Comparison of ENCODE assay signal across 42 mouse cellular contexts in genomic region chr11:98628706-98629105, GRCm38 (mm10). TPM values are rescaled to one million over a fixed set of nuclear protein-coding genes. Genes with fewer than 3 reads are reported as not detected.
"Had no signal": no experiment of that assay in that cellular context is flagged by ENCODE, and none has a peak within 500 bp of the region (broad histone marks: within the 10 kb centered on the region; RNA-seq: fewer than 3 reads in every experiment).

No protein-coding gene starts in this region.

- H3K9me3 ChIP-seq: hindbrain, embryonic 10.5 days; intestine, embryonic 15.5 days; limb, embryonic 15.5 days; liver, embryonic 12.5 days had no signal

- H3K9ac ChIP-seq: heart, embryonic 12.5 days; hindbrain, embryonic 12.5 days; hindbrain, embryonic 14.5 days; intestine, embryonic 15.5 days; limb, embryonic 13.5 days; limb, embryonic 15.5 days; liver, embryonic 12.5 days; liver, embryonic 14.5 days had no signal

- H3K27me3 ChIP-seq: intestine, embryonic 15.5 days; limb, embryonic 13.5 days; limb, embryonic 15.5 days had no signal

- ATAC-seq: inflammation-experienced regulatory T-cells, adult 6 months; intestine, embryonic 15.5 days; intestine, postnatal 0 days; liver, embryonic 12.5 days had no signal

- H3K4me1 ChIP-seq: heart, embryonic 12.5 days; hindbrain, embryonic 10.5 days; hindbrain, embryonic 12.5 days; intestine, embryonic 15.5 days; limb, embryonic 13.5 days; limb, embryonic 15.5 days; liver, embryonic 12.5 days had no signal

- H3K27ac ChIP-seq: gastrocnemius, adult 2 months; hindbrain, embryonic 10.5 days; hindbrain, embryonic 12.5 days; hindbrain, embryonic 14.5 days; intestine, embryonic 15.5 days; kidney, postnatal 0 days; limb, embryonic 13.5 days; limb, embryonic 15.5 days; liver, embryonic 12.5 days; liver, embryonic 14.5 days had no signal

- DNase-seq: gastrocnemius, adult 2 months; gastrocnemius, postnatal 10 days; gastrocnemius, postnatal 25 days; heart, postnatal 10 days; heart, postnatal 4 days; kidney, adult 18-20 months; kidney, adult 8-10 months; kidney, postnatal 14 days; kidney, postnatal 36 days; layer of hippocampus, adult 9-11 months; layer of hippocampus, postnatal 36 days; left cerebral cortex, postnatal 4 days had no signal

- H3K36me3 ChIP-seq: heart, embryonic 12.5 days; hindbrain, embryonic 10.5 days; hindbrain, embryonic 12.5 days; intestine, embryonic 15.5 days; limb, embryonic 13.5 days; limb, embryonic 15.5 days; liver, embryonic 12.5 days had no signal

- H3K4me2 ChIP-seq: heart, embryonic 12.5 days; hindbrain, embryonic 12.5 days; hindbrain, embryonic 14.5 days; intestine, embryonic 15.5 days; limb, embryonic 13.5 days; limb, embryonic 15.5 days; liver, embryonic 12.5 days had no signal

- H3K4me3 ChIP-seq: gastrocnemius, adult 2 months; heart, embryonic 12.5 days; hindbrain, embryonic 10.5 days; hindbrain, embryonic 12.5 days; intestine, embryonic 15.5 days; limb, embryonic 13.5 days; limb, embryonic 15.5 days; liver, embryonic 12.5 days had no signal

RNA-seq across cellular contexts. Expression of gene Gsdma3, which starts 2.5 kb away (rescaled TPM):
- total RNA-seq: granulocyte monocyte progenitor cell, adult 5-6 weeks; layer of hippocampus, adult 18-20 months; layer of hippocampus, postnatal 14 days; left cerebral cortex, adult 18-20 months; left cerebral cortex, postnatal 25 days; left cerebral cortex, postnatal 4 days; liver, adult 2 months had no signal
- polyA plus RNA-seq: frontal cortex, adult 2 months; heart, embryonic 12.5 days; heart, embryonic 14.5 days; hindbrain, embryonic 10.5 days; hindbrain, embryonic 12.5 days; hindbrain, embryonic 14.5 days; inflammation-experienced regulatory T-cells, adult 6 months; intestine, embryonic 15.5 days; intestine, postnatal 0 days; kidney, embryonic 14.5 days; kidney, postnatal 0 days; large intestine, adult 2 months; limb, embryonic 11.5 days; limb, embryonic 13.5 days; limb, embryonic 15.5 days; liver, adult 2 months; liver, embryonic 12.5 days; liver, embryonic 14.5 days had no signal

RNA-seq across cellular contexts. Expression of gene Gm12355, which starts 3.2 kb away (rescaled TPM):
- total RNA-seq: liver, adult 2 months had no signal
- polyA plus RNA-seq: large intestine, adult 2 months; liver, adult 2 months had no signal

RNA-seq across cellular contexts. Expression of gene Gsdma2, which starts 17.9 kb away (rescaled TPM):
- total RNA-seq: gastrocnemius, postnatal 10 days; gastrocnemius, postnatal 25 days; gastrocnemius, postnatal 4 days; granulocyte monocyte progenitor cell, adult 5-6 weeks; heart, postnatal 4 days; layer of hippocampus, adult 18-20 months; layer of hippocampus, adult 8-10 months; layer of hippocampus, postnatal 14 days; layer of hippocampus, postnatal 36 days; left cerebral cortex, adult 18-20 months; left cerebral cortex, adult 8-10 months; left cerebral cortex, postnatal 10 days; left cerebral cortex, postnatal 25 days; left cerebral cortex, postnatal 4 days; liver, adult 2 months had no signal
- polyA plus RNA-seq: frontal cortex, adult 2 months; heart, embryonic 12.5 days; heart, embryonic 14.5 days; hindbrain, embryonic 10.5 days; hindbrain, embryonic 12.5 days; hindbrain, embryonic 14.5 days; inflammation-experienced regulatory T-cells, adult 6 months; kidney, embryonic 14.5 days; kidney, postnatal 0 days; limb, embryonic 11.5 days; limb, embryonic 13.5 days; limb, embryonic 15.5 days; liver, adult 2 months; liver, embryonic 12.5 days; liver, embryonic 14.5 days had no signal

RNA-seq across cellular contexts. Expression of gene Lrrc3c, which starts 30.6 kb away (rescaled TPM):
- total RNA-seq: gastrocnemius, adult 2 months; gastrocnemius, postnatal 10 days; gastrocnemius, postnatal 25 days; gastrocnemius, postnatal 4 days; granulocyte monocyte progenitor cell, adult 5-6 weeks; heart, adult 8-10 months; heart, postnatal 10 days; heart, postnatal 25 days; heart, postnatal 4 days; layer of hippocampus, adult 18-20 months; layer of hippocampus, adult 8-10 months; layer of hippocampus, postnatal 14 days; layer of hippocampus, postnatal 36 days; left cerebral cortex, adult 18-20 months; left cerebral cortex, adult 8-10 months; left cerebral cortex, postnatal 10 days; left cerebral cortex, postnatal 25 days; left cerebral cortex, postnatal 4 days; liver, adult 2 months had no signal
- polyA plus RNA-seq: frontal cortex, adult 2 months; heart, embryonic 12.5 days; heart, embryonic 14.5 days; heart, embryonic 16.5 days; hindbrain, embryonic 10.5 days; hindbrain, embryonic 12.5 days; hindbrain, embryonic 14.5 days; inflammation-experienced regulatory T-cells, adult 6 months; intestine, embryonic 15.5 days; intestine, postnatal 0 days; kidney, embryonic 14.5 days; kidney, postnatal 0 days; large intestine, adult 2 months; limb, embryonic 11.5 days; limb, embryonic 13.5 days; limb, embryonic 15.5 days; liver, adult 2 months; liver, embryonic 12.5 days; liver, embryonic 14.5 days had no signal

RNA-seq across cellular contexts. Expression of gene Gsdma, which starts 35.4 kb away (rescaled TPM):
- total RNA-seq: gastrocnemius, postnatal 10 days; gastrocnemius, postnatal 4 days; granulocyte monocyte progenitor cell, adult 5-6 weeks; heart, postnatal 10 days; heart, postnatal 25 days; heart, postnatal 4 days; layer of hippocampus, adult 18-20 months; layer of hippocampus, postnatal 14 days; layer of hippocampus, postnatal 36 days; left cerebral cortex, adult 8-10 months; left cerebral cortex, postnatal 25 days; left cerebral cortex, postnatal 4 days; liver, adult 2 months had no signal
- polyA plus RNA-seq: heart, embryonic 12.5 days; heart, embryonic 14.5 days; heart, embryonic 16.5 days; hindbrain, embryonic 12.5 days; hindbrain, embryonic 14.5 days; inflammation-experienced regulatory T-cells, adult 6 months; kidney, embryonic 14.5 days; liver, adult 2 months; liver, embryonic 12.5 days had no signal
